Mouse (Mus musculus): ENCODE measurements at regions not wholly inside any gene's neighbourhood (a gene's known extent, or its start where the extent isn't known, plus 50 kb on each side); places are given as distances from the start of the nearest gene placed in this dataset.

DNA sequence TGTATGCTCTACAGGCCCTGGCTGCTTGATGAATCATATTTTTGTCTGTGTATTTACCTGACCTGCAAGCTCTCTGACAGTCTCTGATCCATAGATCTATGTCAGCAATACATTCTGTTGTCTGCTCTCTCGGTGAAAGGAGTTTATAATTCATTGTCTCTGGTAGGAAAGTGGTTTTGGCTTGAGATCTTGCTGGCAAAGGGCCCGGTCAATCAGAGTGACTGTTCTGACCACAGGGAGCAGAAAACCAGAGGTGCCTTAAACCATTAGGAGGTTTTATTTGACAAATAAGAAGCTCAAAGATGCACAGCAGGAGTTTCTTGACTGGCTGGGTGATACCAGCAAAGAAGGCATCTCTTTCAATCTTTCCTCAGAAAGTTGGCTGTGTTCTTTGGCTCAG, 398.2 kb downstream of the Bckdhb start:
- Histone ChIP-seq H3K27ac (no peak overlapping the region), H3K4me3 (no peak overlapping the region)
- no peak for DNase-seq (ENCODE audit: low spot score in 2 of 2)
- no peak for TF ChIP-seq CTCF (conservative IDR thresholded peaks at IDR 0.05)

DNA sequence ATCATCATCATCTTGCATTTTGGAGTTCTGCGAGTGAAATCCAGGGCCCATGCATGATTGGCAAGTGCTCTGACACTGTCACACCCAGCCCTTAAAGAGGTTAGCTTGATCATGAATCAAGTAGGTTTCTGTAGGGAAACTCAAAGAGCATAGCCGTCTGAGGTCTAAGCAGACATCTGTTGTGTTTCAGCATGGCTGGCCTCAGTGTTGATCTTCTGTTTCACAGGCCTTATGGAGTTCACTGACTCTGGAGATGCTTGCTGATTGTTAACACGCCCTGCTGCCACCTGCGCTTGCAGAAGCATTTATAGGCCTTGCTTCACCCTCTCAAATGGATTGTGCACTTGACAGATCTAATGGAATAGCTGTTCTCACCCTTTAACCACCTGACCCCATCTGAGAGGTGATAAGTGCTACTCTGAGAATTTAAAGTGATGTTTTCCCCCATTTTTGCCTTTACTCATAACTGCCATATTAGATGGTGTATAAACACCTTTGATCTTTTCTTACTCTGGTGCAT, 406.2 kb downstream of the Bckdhb start:
- no peak overlapping the region for H3K27ac ChIP-seq
- no peak overlapping the region for H3K4me3 ChIP-seq
- DNase-seq (ENCODE audit: low spot score in 2 of 2) = no peak
- no peak for TF ChIP-seq CTCF (conservative IDR thresholded peaks at IDR 0.05)

DNA sequence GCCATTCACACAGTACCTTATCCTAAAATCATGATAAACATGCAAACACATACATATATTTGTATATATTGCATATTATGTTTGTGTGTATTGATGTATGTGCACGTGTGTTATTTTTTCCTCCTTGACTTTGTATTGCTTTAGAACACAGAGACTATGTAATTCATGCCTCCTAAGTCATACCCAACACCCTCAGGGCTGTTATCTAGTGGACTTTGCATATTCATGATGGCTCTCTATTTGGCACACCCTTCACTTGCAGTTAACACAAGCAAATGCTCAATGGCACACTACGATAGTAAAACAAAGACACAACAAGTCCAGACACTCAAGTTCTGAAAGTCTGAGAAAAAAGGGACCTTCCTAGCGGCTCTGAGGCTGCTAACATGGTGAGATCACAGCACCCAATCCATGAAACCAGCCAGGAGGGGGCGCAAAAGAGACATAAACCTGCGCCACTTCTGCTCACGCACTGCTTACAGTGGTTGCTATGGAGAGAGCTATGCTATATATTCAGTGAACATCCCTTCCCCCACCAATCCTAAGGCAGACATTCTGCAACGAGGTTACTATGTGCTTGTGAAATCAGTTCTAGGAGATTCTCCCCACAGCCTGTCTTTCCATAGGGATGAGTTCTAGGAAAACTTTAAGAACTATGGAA, 418.6 kb downstream of the Bckdhb start:
- DNase-seq (ENCODE audit: low spot score in 2 of 2) = peak; percentile 54 to 76
- H3K4me3 ChIP-seq = no peak overlapping the region
- TF ChIP-seq CTCF (conservative IDR thresholded peaks at IDR 0.05) = peak; percentile 78
- H3K27ac ChIP-seq = no peak overlapping the region

DNA sequence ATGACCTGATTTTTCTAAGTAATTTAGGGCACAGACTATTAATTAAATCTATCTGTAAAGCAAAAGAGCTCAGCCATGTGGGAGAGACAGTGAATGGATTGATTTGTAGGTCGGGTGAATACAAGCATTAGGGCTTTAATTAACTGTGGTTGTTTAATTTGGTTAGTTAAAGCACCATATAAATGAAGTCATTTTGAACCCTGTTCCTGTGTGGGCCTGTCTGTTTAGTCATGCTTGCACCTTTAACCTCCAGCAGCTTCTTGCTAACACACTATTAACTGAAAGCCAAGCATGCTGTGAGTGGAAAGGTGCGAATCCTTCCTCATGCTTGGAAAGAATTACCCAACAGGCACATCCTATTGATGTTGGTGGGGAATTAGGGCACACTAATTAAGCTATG, 425.3 kb downstream of the Bckdhb start:
- DNase-seq (ENCODE audit: low spot score in 2 of 2) = no peak
- TF ChIP-seq CTCF (conservative IDR thresholded peaks at IDR 0.05) = no peak
- Histone ChIP-seq H3K27ac (no peak overlapping the region), H3K4me3 (no peak overlapping the region)

DNA sequence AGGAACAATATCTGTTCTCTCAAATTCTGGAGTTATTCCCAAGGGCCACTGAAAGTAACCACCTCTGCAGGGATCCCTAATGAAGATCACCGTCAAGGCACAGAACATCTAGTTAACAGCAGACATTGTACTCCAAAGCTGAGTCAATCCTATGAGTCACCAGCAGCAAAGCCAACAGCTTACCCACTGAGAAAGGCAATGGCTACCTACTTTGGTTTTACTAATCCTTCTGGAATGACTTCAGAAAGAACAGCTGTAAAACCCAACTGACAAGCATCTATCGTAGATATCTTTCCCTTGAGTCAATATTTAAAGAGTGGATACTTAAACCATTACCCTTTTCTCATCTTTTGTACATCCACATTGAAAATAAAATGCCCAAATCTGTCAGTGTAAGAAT, 429.5 kb downstream of the Bckdhb start:
- H3K27ac ChIP-seq = no peak overlapping the region
- no peak overlapping the region for H3K4me3 ChIP-seq
- TF ChIP-seq CTCF (conservative IDR thresholded peaks at IDR 0.05) = no peak
- no peak for DNase-seq (ENCODE audit: low spot score in 2 of 2)

DNA sequence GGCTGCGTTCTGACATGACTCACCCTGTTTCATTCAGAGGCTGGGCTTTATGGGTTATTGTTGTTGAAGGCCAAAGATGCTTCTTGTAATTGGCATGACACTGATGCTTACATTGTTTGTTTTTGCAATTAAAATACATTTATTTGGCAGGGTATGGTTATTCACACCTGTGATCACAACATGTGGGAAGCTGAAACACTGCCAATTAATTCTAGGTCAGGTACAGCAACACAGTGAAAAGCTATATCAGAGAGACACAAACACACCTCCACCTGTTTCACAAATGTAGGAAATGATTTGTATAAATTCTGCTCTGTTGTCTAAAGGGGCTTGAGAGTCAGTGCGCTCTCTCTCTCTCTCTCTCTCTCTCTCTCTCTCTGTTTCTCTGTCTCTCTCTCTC, 431.2 kb downstream of the Bckdhb start:
- DNase-seq (ENCODE audit: low spot score in 2 of 2) = no peak
- H3K27ac ChIP-seq = no peak overlapping the region

DNA sequence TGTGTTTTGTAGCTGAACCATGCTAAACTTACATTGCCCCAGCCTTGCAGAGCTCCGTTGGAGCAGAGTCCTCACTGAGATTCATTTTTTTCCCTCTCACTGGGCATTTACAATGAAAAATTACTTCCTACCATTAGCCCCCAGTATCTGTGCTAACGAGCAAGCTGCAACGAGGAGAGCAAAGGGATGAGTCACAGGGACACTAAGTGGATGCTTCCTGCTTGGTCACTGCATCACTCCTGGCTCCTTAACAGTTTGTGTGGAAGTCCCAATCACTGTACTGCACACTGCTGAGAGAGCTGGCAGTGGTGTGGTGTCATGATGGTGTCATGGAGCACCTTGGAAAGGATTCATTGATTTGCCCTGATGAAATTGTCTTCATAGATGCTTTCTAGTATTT, 434.9 kb downstream of the Bckdhb start:
- Histone ChIP-seq H3K4me3 (no peak overlapping the region), H3K27ac (no peak overlapping the region)
- no peak for TF ChIP-seq CTCF (conservative IDR thresholded peaks at IDR 0.05)
- DNase-seq (ENCODE audit: low spot score in 2 of 2) = no peak

More for the DNA sequence above, 431.2 kb downstream of the Bckdhb start:
- H3K4me3 ChIP-seq = no peak overlapping the region
- no peak for TF ChIP-seq CTCF (conservative IDR thresholded peaks at IDR 0.05)

DNA sequence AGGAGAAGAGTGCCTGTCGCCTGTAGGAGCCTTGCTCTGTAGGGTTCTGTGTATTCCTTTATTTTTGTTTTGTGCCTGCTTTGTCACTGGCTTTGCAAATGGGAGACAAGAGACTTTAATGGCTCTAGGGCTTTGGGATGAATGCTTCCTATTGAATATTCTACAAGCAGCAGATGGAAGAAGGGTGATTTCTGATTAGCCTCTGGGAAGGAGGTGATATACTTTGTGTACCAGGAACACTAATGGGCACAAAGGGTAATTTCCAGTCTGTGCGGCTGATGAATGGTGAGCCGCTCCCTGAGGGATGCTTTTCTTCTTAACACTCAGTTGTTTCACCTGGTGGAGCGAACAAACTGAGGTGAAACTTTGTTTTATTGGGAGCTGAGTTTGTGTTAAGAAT, 435.5 kb downstream of the Bckdhb start:
- Histone ChIP-seq H3K27ac (no peak overlapping the region), H3K4me3 (no peak overlapping the region)
- DNase-seq (ENCODE audit: low spot score in 2 of 2) = no peak
- TF ChIP-seq CTCF (conservative IDR thresholded peaks at IDR 0.05) = no peak

DNA sequence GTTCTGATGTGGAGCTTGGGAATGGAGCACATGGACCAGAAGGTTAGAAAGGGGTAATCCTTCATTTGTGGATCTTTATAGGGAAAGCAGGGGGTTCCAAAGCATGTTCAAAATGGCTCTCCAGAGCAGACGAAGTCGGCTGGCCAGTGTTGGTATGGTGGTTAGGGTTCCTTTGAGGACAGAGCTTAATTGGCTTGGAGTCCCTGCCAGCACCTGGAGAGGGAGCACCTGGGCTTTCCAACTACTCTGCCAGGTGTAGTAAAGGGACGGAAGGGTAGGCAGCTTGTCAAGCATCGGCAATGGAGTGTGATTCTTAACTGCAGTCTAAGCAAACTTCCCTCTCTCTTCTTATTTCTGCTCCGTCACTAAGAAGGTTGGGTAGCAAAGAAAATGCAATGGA, 438.5 kb downstream of the Bckdhb start:
- Histone ChIP-seq H3K27ac (no peak overlapping the region), H3K4me3 (no peak overlapping the region)
- TF ChIP-seq CTCF (conservative IDR thresholded peaks at IDR 0.05) = no peak
- no peak for DNase-seq (ENCODE audit: low spot score in 2 of 2)

DNA sequence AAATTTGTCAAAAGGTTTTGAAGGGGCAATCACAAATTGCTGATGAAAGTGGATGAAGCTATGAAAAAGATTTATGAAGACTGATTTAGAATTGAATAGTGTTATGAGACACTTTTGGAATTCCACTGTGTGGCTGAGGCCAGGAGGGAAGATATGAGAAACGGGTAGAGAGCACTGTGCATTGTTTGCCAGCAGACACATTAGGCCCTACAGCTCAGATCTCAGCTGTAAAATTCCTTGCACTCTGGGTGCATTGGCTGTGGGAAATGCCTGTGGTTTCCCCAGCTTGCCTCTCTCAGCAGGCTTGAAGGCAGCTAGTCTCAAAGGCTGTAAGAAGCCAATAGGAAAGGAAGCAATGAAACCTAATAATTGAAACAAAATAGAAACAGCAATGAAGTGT, 444.3 kb downstream of the Bckdhb start:
- no peak for DNase-seq (ENCODE audit: low spot score in 2 of 2)
- Histone ChIP-seq H3K4me3 (no peak overlapping the region), H3K27ac (no peak overlapping the region)
- no peak for TF ChIP-seq CTCF (conservative IDR thresholded peaks at IDR 0.05)

DNA sequence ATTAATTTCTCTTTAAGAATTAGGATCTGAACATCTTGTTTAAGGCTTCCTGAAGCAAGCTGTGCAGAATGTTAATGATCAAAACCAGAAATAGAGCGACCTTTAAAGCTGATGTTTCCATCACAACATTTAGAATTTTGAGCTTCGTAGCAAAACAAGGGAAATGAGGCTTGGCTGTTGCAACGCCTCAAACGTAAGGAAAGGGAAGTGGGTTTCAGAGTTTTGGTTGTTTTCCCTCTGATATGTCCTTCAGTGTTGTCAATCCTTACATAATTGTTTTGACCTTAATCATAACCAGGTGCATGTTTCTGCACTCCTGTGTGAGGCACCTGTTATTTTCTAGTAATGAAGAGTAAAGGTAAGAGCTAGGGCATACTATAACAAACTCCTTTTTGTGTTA, 445.3 kb downstream of the Bckdhb start:
- no peak for TF ChIP-seq CTCF (conservative IDR thresholded peaks at IDR 0.05)
- H3K4me3 ChIP-seq = no peak overlapping the region
- H3K27ac ChIP-seq = no peak overlapping the region
- no peak for DNase-seq (ENCODE audit: low spot score in 2 of 2)

DNA sequence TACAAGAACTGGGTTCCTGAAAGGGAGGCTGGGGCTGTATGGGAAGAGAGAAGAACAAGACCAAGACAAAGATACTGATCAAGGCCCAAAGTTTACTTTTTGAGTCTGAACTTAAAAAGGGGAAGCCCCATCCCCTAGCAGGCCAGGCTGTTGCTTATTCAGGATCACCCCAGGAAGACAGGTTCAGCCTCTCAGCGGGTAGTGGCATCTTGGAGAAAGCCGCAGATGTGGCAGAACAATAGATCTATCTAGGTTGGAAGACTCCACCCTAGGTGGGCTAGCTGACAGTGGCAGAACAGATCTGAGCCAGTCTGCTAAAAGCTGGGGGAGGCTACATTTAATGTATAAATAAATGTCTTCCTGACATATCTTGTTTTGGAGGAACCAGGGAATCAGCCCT, 450.8 kb downstream of the Bckdhb start:
- no peak for TF ChIP-seq CTCF (conservative IDR thresholded peaks at IDR 0.05)
- no peak overlapping the region for H3K4me3 ChIP-seq
- H3K27ac ChIP-seq = no peak overlapping the region
- DNase-seq (ENCODE audit: low spot score in 2 of 2) = no peak

DNA sequence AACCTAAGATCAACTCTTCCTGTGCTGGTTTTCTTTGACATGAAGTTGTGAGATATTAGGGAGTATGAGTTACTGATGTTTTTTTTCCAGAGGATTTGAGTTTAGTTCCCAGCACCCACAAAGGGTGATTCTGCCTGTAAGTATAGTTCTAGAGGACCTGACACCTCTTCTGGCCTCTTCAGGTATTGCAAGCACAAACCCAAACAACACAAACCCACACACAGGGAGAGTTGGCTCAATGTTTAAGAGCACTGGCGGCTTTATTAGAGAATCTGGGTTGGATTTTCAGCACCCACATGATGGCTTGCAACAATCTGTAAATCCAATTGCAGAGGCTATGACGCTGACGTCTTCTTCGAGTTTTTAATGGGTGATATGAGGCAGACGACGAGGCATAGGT, 451.7 kb downstream of the Bckdhb start:
- 0 out of 2 replicates have a peak, but pooled peaks have one; percentile 7 for TF ChIP-seq CTCF (conservative IDR thresholded peaks at IDR 0.05)
- no peak overlapping the region for H3K27ac ChIP-seq
- H3K4me3 ChIP-seq = no peak overlapping the region
- no peak for DNase-seq (ENCODE audit: low spot score in 2 of 2)

DNA sequence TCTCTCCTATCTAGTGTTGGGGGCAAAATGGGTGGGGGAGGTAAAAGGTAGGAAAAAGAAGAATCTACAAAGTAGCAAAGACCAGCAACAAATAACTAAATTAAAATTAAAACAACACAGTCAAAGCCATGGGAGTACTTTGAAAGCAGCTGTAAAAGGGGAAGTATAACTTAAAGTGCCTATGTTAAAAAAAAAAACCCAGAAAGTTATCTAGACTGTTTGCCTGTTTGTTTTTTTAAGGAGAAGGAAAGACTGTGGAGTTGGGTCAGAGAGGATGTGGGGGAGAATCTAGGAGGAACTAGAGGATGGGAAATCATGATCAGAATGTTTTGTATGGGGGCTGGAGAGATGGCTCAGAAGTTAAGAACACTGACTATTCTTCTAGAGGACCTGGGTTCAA, 457.0 kb downstream of the Bckdhb start:
- Histone ChIP-seq H3K4me3 (no peak overlapping the region), H3K27ac (no peak overlapping the region)
- no peak for TF ChIP-seq CTCF (conservative IDR thresholded peaks at IDR 0.05)
- DNase-seq (ENCODE audit: low spot score in 2 of 2) = no peak
